Mouse (Mus musculus): Measurements from ENCODE around the gene Pik3ip1. TPM values are rescaled to one million over a fixed set of nuclear protein-coding genes. Genes with fewer than 3 reads are reported as not detected.
A peak's percentile ranks its signal among the peaks of the same experiment; 100 is the strongest.

The Pik3ip1 gene
- total RNA-seq, 2 experiments from 2014 or later: 14.9 to 18.2 TPM

DNA sequence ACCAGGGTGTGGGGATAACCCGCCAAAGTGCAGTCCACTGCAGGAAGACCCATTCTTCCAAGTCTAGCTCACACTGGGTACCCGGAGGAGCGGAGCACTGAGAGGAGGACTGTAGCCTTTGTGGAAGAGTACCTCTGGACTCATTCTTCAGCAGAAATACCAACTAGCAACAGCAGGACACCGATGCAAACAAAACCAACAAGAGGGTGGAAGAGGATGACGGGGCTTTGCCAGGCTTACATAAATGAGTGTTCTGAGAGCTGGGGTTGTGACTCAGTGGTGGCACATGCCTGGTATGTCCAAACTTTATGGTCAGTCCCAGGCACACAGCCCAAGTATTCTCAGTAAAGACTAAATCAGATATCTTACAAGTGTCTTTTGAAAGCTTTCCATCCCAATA is 29.1 kb upstream of the Pik3ip1 start:
- no peak for DNase-seq (ENCODE audit: low spot score in 2 of 2)

DNA sequence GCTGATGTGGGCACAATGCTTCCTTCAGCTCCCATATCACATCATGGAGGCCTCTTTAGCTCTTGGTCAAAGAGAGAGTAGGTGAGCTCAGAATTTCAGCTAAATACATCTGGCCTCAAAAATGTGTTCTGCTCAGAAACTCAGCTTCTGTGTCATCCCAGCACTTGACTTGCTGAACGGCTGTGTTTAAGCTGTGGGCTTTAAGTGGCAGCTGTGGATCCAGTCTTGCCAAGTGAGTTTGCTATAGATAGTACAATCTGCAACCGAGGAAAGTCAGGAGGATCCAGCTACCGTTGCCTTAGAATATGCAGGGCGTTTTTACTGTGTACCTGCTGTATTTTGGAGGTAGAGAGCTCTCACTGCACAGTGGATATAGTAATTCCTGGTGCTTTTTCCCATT is 27.8 kb upstream of the Pik3ip1 start:
- DNase-seq (ENCODE audit: low spot score in 2 of 2): no peak

DNA sequence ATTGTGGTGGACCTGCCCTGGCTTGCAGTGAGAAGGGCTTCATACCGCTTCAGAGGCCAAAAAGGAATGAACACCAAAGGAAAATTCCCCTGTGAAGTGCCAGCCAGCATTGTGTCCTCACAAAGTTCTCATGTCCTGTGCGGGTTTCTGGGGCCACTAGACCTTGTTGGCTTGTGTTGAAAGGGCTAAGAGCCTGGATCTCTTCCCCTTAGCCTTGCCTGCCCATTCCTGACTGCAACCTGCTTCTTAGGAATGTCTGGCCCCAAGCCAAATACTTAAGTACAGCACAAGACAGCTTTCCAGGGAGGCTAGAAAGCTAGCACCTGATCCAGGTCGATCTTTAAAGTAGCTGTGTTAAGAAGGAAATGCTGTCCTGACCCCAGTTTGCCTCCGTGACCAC is 27.4 kb upstream of the Pik3ip1 start:
- no peak for DNase-seq (ENCODE audit: low spot score in 2 of 2)

DNA sequence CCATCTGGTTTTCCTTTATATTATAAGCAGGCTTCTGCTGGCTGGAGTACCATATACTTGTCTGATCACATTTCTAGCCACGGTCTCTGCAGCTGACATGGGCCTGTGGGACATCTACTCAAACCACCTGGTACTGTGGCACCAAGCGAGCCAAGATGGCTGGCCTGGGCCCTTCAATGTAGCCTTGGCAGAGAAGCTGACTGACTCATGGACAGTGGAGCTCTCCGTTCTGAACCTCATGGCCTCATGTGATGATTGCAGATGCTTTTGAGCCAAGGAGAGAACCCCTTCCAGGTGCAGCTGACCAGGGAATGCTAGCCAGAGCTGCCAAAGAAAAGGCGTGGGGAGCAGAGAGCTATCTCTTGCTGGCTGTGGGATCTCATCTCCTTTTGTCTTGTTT is 24.4 kb upstream of the Pik3ip1 start:
- DNase-seq (ENCODE audit: low spot score in 2 of 2): no peak

DNA sequence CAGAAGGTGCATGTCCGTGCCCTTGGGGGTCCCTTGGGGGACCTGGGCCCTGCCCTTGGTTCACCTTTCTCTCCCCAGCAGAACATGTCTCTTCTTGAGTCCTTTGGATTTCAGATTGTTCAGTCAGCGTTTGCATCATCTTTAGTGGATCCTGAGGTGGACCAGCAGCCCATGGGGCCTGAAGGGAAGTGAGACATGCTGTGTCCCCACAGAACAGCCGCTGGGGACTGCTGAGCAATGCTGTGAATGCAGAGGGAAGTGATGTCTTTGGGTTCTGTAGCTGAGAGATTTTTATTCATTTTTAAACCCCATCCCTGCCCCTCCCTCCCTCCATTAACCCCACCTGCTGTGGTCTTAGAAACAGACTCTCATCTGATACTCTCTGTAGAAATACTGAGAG is 22.3 kb upstream of the Pik3ip1 start:
- no peak for DNase-seq (ENCODE audit: low spot score in 2 of 2)

DNA sequence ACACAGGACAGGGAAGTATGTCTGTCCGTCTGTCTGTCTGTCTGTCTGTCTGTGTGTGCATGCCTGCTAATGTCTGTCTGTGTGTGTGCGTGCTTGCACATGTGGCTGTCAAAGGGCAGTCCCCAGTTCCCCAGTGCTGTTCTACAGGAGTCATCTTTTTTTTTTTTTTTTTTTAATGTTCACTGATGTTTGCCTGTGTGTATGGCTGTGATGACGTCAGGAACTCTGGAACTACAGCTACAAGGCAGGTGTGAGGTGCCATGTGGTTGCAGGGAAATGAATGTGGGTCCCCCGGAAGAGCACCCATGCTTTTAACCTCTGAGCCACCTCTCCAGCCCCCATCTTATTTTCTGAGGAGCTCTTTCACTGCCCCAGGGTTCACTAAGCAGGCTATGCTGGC is 20.3 kb upstream of the Pik3ip1 start:
- no peak for DNase-seq (ENCODE audit: low spot score in 2 of 2)

DNA sequence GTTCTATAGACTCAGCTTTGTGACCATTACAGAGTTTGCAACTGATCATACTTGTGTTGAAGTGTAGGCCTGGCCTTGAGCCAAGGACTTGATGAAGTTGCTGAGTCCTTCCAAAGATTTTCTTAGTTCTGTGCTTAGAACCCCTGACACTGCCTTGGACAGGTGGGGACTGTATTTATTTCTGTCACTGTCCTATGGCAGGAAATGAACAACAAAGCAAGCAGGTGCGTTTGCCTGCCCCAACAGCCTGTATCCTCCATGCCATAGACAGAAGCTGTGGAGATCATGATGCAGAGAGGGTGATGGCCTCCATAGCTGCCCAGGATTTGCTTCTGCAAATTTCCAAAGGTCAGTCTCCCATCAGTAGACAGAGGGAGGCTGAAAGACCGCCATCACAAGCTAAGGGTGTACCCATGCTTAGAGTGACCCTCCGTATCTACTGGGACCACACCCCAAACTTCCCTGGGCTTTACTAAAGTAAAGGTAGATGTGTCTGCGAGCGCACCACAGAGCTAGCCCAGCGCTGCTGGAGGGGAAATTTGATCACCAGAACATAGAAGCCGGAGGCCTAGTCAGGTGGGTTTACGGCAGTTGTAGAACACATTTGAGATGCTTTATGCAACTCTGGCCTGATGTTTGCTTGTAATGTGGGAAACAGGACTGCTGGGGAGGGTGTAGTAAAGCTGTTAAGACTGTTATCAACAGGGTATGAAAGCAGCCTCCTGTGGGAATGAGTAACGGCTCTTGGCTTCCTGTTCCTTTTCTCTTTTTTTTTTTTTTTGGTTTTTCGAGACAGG is 19.2 kb upstream of the Pik3ip1 start:
- DNase-seq (ENCODE audit: low spot score in 2 of 2): no peak

DNA sequence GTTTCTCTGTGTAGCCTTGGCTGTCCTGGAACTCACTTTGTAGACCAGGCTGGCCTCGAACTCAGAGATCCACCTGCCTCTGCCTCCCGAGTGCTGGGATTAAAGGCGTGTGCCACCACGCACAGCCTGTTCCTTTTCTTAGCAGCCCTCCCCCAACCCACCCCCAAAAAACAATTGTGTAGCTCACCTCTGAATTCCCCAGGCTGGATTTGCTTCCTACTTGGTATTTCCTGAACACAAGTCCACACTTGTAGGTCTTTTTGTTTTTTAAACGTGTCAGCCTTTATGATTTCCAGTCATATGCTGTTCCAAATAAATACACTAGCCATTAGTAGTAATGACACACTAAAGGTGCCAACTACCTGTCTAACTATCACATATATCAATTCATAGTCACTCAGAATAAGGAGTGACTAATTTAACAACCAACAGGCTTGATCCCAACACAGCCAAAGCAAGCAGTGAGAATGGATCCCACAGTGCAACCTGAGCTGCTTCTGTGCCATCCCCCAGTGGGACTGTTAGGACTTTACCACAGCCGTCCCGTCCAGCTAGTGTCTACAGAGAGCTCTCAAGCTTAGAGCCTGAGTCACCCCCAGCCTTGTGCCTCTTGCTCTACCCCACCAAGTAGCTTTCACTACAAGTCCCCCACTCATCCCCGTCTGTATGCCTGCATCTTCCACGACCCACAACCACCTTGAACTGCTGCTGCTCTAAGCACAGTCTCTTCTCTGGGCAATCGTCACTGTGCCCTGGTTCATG is 18.4 kb upstream of the Pik3ip1 start:
- no peak for DNase-seq (ENCODE audit: low spot score in 2 of 2)

DNA sequence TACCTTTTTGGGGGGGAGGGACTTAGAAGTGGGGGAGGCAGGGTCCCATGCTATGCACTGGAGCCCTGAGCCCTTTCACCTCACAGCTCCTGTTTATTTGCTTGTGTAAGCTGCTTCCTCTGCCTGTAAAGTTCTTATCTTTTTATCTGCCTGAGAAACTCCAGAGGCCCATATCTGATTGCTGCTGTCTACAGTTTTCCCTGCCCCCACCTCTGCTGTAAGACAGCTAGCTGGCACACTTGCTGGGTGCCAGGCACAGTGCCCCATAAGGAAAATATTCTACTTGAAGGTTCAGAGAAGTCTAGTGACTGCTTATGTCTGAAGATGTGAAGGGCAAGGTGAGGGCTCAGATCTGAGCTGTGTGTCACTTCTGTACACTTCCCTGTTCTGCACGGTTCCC is 16.9 kb upstream of the Pik3ip1 start:
- no peak for DNase-seq (ENCODE audit: low spot score in 2 of 2)

DNA sequence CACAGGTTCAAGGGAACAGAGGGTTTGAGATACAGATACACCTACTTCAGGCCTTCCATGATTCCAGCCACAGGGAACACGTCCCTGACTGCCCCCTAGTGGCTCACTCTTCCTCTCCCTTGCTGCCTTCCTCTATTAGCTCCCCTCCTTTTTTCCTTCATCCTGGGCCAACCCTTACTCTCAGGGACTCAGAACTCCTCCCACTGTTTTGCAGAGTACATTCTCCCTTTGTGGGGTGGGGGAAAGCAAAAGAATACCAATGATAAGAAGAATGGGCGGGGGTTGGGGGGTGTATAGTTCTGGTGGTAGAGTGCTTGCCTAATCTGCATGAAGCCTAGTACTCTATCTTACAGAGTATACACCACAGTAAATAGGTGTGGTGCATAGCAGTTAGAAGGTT is 16.1 kb upstream of the Pik3ip1 start:
- DNase-seq (ENCODE audit: low spot score in 2 of 2): peak in 1 of 2 experiments; percentile 56

DNA sequence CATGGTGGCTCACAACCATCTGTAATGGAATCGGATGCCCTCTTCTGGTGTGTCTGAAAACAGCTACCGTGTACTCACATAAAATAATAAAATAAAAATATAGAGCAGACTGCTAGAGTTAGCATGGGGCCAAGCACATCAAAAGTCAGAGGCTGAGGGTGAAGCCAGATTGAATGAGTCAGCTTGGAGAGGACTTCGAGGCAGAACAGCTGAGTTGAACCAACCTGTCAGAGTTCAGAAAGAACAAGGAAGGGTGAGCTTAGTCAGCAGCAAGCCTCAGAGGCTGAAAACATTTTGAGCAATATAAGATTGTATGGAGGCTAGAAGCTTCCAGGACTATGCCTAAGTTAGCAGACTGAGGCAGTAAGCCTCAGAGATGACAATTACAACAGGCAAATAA is 11.9 kb upstream of the Pik3ip1 start:
- DNase-seq (ENCODE audit: low spot score in 2 of 2): no peak

DNA sequence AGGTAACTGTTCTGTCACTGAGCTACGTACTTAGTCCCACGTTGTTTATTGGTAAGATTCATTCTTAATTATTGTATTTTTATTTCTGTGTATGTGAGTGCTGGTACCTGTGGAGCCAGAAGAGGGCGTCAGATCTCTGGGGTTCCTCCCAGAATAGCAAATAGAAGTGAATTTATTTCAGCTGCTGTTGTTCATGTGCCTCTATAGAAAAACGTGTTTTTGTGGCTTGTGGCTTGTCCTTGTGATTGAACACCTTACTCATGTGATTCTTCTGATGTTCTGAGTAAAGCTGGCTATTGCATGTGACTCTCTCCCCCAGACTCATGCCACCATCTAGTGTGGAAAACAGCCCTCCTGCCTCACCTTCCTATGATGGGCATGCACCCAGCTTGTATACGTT is 1.9 kb upstream of the Pik3ip1 start:
- DNase-seq (ENCODE audit: low spot score in 2 of 2): no peak

DNA sequence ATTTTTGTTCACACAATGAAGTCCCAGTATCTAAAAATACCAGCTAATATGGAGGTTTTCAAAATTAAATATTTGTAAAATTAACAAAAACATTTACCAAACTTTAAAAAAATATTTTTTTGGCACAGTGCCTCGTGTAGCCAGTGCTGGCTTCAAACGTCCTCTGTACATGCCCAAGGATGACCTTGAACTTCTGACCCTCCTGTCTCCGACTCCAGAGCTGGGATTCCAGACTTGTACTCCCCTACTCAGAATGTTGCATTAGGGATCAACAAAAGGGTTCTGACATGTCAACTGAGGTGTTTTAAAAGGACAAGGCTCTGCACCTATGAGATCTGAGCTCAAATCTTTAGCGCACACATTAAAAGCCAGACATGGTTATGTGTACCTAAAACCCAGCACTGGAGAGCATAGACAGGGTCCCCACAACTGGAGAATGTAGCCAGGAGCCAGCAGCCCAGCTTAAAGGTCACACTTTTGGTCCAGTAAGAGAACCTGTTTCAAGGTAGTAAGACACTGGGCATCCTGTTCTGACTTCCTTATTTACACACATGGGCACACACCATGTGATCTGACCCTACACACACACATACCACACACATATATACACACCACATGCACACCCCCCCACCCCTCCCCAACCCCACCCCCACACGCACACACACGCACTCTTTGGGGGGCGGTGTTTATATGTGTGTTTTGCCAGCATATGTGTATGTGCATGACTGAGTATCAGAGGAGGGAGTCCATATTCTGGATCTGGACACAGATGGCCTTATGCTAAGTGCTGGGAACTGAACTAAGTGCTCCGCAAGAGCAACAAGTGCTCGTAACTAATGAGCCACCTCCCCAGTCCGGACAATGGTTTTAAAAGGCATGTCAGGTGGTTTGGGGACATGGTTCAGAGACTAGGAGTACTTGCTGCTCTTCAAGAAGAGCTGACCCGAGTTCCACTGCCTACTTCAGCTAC is 1.1 kb upstream of the Pik3ip1 start:
- DNase-seq (ENCODE audit: low spot score in 2 of 2): no peak

DNA sequence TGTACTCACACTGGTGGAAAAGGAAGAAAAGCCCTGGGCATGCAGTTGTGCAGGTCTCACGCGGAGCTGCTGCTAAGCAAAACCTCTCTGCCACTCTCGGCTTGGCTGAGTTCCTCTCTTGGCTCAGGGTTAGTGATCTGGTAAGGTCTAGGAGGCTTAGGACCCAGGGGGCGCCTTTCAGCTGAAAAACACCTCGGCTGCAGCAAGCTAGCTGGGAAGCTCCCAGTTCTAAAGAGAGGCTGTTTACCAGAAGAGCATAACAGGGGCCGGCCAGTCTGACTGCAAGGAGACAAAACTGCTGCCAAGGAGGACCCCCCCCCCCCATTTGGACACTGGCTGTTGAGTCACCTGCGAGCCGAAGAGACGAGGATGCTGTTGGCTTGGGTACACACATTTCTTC is 365 bp downstream of the Pik3ip1 start:
- DNase-seq (ENCODE audit: low spot score in 2 of 2): peak; percentile 63 to 87

DNA sequence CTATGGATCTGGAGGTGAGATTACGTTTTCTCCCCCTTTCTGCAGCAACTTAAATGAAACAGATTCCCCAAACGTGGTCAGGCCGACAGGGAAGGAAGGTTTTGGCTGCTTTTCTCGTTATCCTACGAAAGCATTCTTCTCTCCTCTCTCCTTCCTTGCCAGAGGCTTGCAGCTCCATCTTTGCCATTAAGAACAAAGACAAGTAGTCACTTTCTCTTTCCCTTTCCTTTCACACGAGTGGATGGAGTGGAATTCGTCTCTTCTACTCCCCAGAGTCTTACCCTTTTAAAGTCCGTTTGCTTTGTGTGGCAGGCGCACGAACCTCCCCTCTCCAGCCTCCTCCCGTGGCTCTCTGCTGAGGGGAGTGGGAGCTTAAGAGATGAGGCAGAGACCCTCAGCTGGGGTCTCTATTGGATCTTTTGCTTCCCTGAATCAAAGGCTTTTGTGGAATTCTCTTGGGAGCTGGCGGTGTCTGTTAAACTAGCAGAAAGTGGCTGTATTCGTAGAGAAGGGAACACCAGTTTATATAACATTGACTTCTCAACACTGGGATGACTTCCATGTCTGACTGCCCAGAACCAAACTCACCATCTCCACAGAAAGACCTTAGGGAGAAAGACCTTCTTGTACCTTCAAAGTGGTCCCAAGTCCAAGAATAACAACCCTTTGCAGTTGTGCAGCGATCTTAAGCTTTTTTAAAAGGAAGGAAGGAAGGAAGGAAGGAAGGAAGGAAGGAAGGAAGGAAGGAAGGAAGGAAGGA is 970 bp downstream of the Pik3ip1 start:
- no peak for DNase-seq (ENCODE audit: low spot score in 2 of 2)

DNA sequence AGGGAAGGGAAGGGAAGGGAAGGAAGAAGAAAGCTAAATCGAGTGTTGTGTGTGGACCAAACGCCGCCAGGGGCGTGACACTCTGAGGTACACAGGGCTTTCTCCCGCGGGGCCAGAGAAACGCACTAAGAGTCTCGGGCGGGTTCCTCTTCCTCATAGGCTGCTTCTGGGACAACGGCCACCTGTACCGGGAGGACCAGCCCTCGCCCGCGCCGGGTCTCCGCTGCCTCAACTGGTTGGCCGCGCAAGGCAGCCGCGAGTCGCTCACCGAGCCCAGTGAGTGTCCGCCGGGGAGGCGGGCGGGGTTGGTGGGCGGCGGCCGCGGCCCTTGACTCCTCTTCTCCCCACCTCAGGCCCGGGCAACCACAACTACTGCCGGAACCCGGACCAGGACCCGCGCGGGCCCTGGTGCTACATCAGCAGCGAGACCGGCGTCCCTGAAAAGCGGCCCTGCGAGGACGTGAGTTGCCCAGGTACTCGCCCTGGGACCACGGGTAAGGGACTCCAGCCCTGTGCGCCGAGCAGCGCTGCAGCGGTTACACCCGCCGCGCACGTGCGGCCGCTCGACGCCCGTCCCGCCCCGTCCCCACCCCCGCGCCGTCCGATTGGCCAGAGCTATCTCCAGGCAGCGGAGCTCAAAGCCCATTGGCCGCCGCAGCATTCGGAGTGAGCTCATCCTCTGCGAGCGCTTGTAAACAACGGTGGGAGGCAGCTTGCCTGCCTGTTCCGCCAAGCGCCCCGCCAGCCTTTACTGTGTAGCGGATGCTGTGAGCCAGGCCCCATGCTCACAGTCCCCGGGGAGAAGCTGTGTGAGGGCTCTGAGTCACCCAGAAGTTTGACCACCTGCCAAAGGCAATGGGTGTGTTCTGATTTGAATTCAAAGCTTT is 1.8 kb downstream of the Pik3ip1 start:
- DNase-seq (ENCODE audit: low spot score in 2 of 2): peak; percentile 84 to 93

DNA sequence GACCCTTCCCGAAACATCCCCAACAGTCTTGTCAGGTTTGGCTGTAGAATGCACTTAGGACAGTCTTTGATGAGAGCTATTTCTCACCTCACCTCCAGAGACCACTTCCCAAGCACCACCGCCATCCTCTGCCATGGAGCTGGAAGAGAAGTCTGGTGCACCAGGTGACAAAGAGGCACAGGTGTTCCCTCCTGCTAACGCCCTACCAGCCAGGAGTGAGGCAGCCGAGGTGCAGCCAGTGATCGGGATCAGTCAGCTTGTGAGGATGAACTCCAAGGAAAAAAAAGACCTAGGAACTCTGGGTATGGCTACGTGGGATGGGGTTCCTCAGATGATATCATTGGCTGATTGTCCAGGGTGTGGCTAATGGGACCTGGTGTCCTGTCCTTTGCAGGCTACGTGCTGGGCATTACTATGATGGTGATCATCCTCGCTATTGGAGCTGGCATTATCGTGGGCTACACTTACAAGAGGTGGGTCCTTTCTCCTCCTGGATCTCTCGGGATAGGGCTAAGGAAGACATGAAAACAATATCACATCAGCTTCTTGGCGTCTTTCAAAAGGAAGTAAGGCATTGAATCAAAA is 3.0 kb downstream of the Pik3ip1 start:
- DNase-seq (ENCODE audit: low spot score in 2 of 2): no peak

DNA sequence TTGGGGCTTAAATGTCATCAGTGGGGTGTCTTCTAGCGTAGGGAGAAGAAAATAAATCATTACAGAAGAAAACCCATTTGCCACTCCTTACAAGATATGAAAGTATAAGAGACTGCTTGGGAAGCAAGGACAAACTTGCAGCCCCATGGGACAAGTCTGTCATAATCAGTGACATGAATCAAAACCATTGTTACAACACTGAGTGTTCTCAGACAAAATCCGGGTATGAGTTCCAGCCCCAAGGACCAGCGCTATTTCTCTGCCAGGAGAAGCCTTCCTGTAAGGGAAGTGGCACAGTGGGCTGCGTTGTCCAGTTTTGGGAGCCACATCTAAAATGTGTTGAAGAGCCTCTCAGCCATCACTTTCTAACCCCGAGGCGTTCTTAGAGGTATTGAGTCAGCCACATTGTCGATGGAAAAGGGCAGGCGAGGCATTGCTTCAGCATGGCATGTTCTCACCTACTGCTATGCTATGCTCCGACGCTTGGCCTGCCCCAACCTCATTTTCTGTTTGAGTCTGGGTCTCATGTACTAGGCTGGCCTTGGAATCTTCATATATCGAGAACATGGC is 4.0 kb downstream of the Pik3ip1 start:
- no peak for DNase-seq (ENCODE audit: low spot score in 2 of 2)

DNA sequence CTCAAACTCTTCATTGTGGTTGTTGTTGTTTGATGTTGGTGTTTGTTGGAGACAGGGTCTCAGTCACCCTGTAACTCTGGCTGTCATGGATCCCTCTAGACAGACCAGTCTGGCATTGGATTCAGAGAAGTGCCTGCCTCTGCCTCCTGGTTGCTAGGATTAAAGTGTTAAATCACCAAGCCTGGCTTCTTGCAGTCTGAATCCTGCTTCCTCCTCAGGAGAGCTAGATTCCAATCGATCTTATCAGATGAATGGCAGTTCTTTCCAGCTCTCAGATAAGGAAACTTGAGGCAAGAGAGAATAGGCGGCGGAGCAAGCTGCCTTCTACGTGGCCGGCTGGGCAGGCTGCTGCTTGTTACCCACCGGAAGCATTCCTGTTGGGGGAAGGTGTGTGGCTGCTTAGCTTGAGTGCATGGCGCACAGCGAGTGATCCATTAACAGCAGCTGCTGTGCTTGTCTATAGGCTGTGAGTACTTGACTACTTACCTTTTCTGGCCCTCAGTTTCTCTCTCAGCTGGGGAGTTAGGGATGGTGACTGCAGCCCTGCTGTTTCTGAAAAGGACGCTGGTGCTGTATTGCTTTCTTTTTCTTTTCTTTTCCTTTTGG is 4.6 kb downstream of the Pik3ip1 start:
- DNase-seq (ENCODE audit: low spot score in 2 of 2): no peak
